Mouse (Mus musculus) telencephalon, adult 2 months (tissue): ENCODE measurements around the gene Grifin.

ENCODE experiments used
- DNase-seq: peaks from one replicate; pipeline ENCODE4 v3.0.0-alpha.2; 2011; ENCODE audit warnings: low read depth, low spot score

Gene Grifin

GRCm38 (mm10) chr5:140564896-140565295 lies at the start of gene Grifin:
Grifin (minus strand) TSS chr5:140565071.
- DNase-seq: no peak

GRCm38 (mm10) chr5:140614141-140614540 lies 49.3 kb upstream of the Grifin start:
- no peak for DNase-seq

GRCm38 (mm10) chr5:140612191-140612590 lies 47.3 kb upstream of the Grifin start:
- no peak for DNase-seq

GRCm38 (mm10) chr5:140611611-140612185 lies 46.8 kb upstream of the Grifin start:
- DNase-seq: no peak

- peak; percentile 62 for DNase-seq
Measured at GRCm38 (mm10) chr5:140611021-140611583, 46.2 kb upstream of the Grifin start.

- DNase-seq: no peak
Measured at GRCm38 (mm10) chr5:140610273-140611011, 45.6 kb upstream of the Grifin start.

- DNase-seq: no peak
Measured at GRCm38 (mm10) chr5:140609511-140610272, 44.8 kb upstream of the Grifin start.

GRCm38 (mm10) chr5:140608634-140609015 lies 43.8 kb upstream of the Grifin start:
- no peak for DNase-seq

- no peak for DNase-seq
Measured at GRCm38 (mm10) chr5:140607836-140608633, 43.2 kb upstream of the Grifin start.

- no peak for DNase-seq
Measured at GRCm38 (mm10) chr5:140607001-140607835, 42.3 kb upstream of the Grifin start, which contains the start of gene Lfng. Lfng (plus strand) TSS chr5:140607320.

GRCm38 (mm10) chr5:140606386-140606785 lies 41.5 kb upstream of the Grifin start:
- DNase-seq: no peak

- no peak for DNase-seq
Measured at GRCm38 (mm10) chr5:140605228-140605627, 40.4 kb upstream of the Grifin start.

- no peak for DNase-seq
Measured at GRCm38 (mm10) chr5:140604386-140604785, 39.5 kb upstream of the Grifin start.

- no peak for DNase-seq
Measured at GRCm38 (mm10) chr5:140602540-140602939, 37.7 kb upstream of the Grifin start.

GRCm38 (mm10) chr5:140601712-140602111 lies 36.8 kb upstream of the Grifin start:
- DNase-seq: no peak

GRCm38 (mm10) chr5:140599939-140600338 lies 35.1 kb upstream of the Grifin start:
- DNase-seq: no peak

GRCm38 (mm10) chr5:140597787-140598186 lies 32.9 kb upstream of the Grifin start:
- DNase-seq: no peak

- DNase-seq: no peak
Measured at GRCm38 (mm10) chr5:140596927-140597588, 32.2 kb upstream of the Grifin start.

- DNase-seq: no peak
Measured at GRCm38 (mm10) chr5:140596426-140596825, 31.6 kb upstream of the Grifin start.

- no peak for DNase-seq
Measured at GRCm38 (mm10) chr5:140594846-140595245, 30.0 kb upstream of the Grifin start.
